Mouse (Mus musculus): ENCODE measurements around the gene Cep85l. TPM values are rescaled to one million over a fixed set of nuclear protein-coding genes. Genes with fewer than 3 reads are reported as not detected.

The Cep85l gene
- polyA plus RNA-seq, 1 experiment from 2014 or later = 9.5 TPM

GRCm38 (mm10) chr10:53337162-53337923 is 42.4 kb downstream of the Cep85l start, which contains the start of gene Pln:
TSS of gene Pln (plus strand) at chr10:53337667.
- H3K4me1 ChIP-seq (replicated peaks) = no peaks in the 10 kb centered on the region
- no peak within 1 kb of the TSS for H3K27ac ChIP-seq
- no peak within 1 kb of the TSS for H3K4me3 ChIP-seq (replicated peaks)
- H3K9me3 ChIP-seq = no peaks in the 10 kb centered on the region
- WGBS = 68% methylated on average over 6 of the region's 6 CpGs
- H3K36me3 ChIP-seq = no peaks in the 10 kb centered on the region
- ATAC-seq (ENCODE audit: insufficient number of reproducible peaks, insufficient read depth, low FRiP score, low TSS enrichment, low read depth) = no peak
- H3K27me3 ChIP-seq = no peaks in the 10 kb centered on the region
- H3K9ac ChIP-seq (replicated peaks) = no peak within 1 kb of the TSS
- no peak within 1 kb of the TSS for H3K4me2 ChIP-seq

GRCm38 (mm10) chr10:53335974-53336373 is 43.8 kb downstream of the Cep85l start:
- no peak overlapping the region for H3K4me3 ChIP-seq (replicated peaks)
- H3K9me3 ChIP-seq = no peaks in the 10 kb centered on the region
- H3K4me1 ChIP-seq (replicated peaks) = no peaks in the 10 kb centered on the region
- no peak overlapping the region for H3K9ac ChIP-seq (replicated peaks)
- H3K4me2 ChIP-seq = no peak overlapping the region
- WGBS = 88% methylated on average over 3 of the region's 3 CpGs
- no peaks in the 10 kb centered on the region for H3K36me3 ChIP-seq
- H3K27me3 ChIP-seq = no peaks in the 10 kb centered on the region
- no peak for ATAC-seq (ENCODE audit: insufficient number of reproducible peaks, insufficient read depth, low FRiP score, low TSS enrichment, low read depth)
- no peak overlapping the region for H3K27ac ChIP-seq

GRCm38 (mm10) chr10:53335266-53335665 is 44.5 kb downstream of the Cep85l start:
- Histone ChIP-seq H3K9me3 (no peaks in the 10 kb centered on the region), H3K4me1 (replicated peaks) (no peaks in the 10 kb centered on the region), H3K4me3 (replicated peaks) (no peak overlapping the region), H3K27ac (no peak overlapping the region), H3K4me2 (no peak overlapping the region), H3K36me3 (no peaks in the 10 kb centered on the region), H3K27me3 (no peaks in the 10 kb centered on the region), H3K9ac (replicated peaks) (no peak overlapping the region)
- WGBS = 94% methylated on average over 2 of the region's 2 CpGs
- ATAC-seq (ENCODE audit: insufficient number of reproducible peaks, insufficient read depth, low FRiP score, low TSS enrichment, low read depth) = no peak

GRCm38 (mm10) chr10:53332752-53333151 is 47.0 kb downstream of the Cep85l start:
- H3K4me1 ChIP-seq (replicated peaks) = no peaks in the 10 kb centered on the region
- no peak overlapping the region for H3K4me2 ChIP-seq
- no peaks in the 10 kb centered on the region for H3K9me3 ChIP-seq
- WGBS = 81% methylated on average over 2 of the region's 2 CpGs
- H3K27me3 ChIP-seq = no peaks in the 10 kb centered on the region
- no peak for ATAC-seq (ENCODE audit: insufficient number of reproducible peaks, insufficient read depth, low FRiP score, low TSS enrichment, low read depth)
- no peak overlapping the region for H3K27ac ChIP-seq
- no peaks in the 10 kb centered on the region for H3K36me3 ChIP-seq
- no peak overlapping the region for H3K9ac ChIP-seq (replicated peaks)
- H3K4me3 ChIP-seq (replicated peaks) = no peak overlapping the region

- Histone ChIP-seq H3K36me3 (no peaks in the 10 kb centered on the region), H3K27me3 (no peaks in the 10 kb centered on the region), H3K4me2 (no peak overlapping the region), H3K9me3 (no peaks in the 10 kb centered on the region), H3K9ac (replicated peaks) (no peak overlapping the region), H3K4me1 (replicated peaks) (peaks cover 7% of the 10 kb centered on the region), H3K27ac (no peak overlapping the region), H3K4me3 (replicated peaks) (no peak overlapping the region)
- ATAC-seq (ENCODE audit: insufficient number of reproducible peaks, insufficient read depth, low FRiP score, low TSS enrichment, low read depth) = no peak
- WGBS = 80% methylated on average over 3 of the region's 3 CpGs
Measured at GRCm38 (mm10) chr10:53329257-53329656, 50.5 kb downstream of the Cep85l start.

GRCm38 (mm10) chr10:53326367-53326766 is 53.4 kb downstream of the Cep85l start:
- Histone ChIP-seq H3K27me3 (no peaks in the 10 kb centered on the region), H3K27ac (no peak overlapping the region), H3K4me2 (no peak overlapping the region), H3K36me3 (no peaks in the 10 kb centered on the region), H3K4me3 (replicated peaks) (no peak overlapping the region), H3K4me1 (replicated peaks) (peaks cover 7% of the 10 kb centered on the region), H3K9ac (replicated peaks) (no peak overlapping the region), H3K9me3 (no peaks in the 10 kb centered on the region)
- ATAC-seq (ENCODE audit: insufficient number of reproducible peaks, insufficient read depth, low FRiP score, low TSS enrichment, low read depth) = 0 out of 2 replicates have a peak, but pooled peaks have one; percentile 73

- Histone ChIP-seq H3K27me3 (no peaks in the 10 kb centered on the region), H3K9ac (replicated peaks) (no peak overlapping the region), H3K4me2 (no peak overlapping the region), H3K4me3 (replicated peaks) (no peak overlapping the region), H3K27ac (no peak overlapping the region), H3K9me3 (no peaks in the 10 kb centered on the region), H3K4me1 (replicated peaks) (peaks cover 7% of the 10 kb centered on the region), H3K36me3 (no peaks in the 10 kb centered on the region)
- no peak for ATAC-seq (ENCODE audit: insufficient number of reproducible peaks, insufficient read depth, low FRiP score, low TSS enrichment, low read depth)
- 64% methylated on average over 1 of the region's 1 CpGs for WGBS
Measured at GRCm38 (mm10) chr10:53324663-53325062, 55.1 kb downstream of the Cep85l start.

GRCm38 (mm10) chr10:53323367-53323766 is 56.4 kb downstream of the Cep85l start:
- peaks cover 3% of the 10 kb centered on the region; the same call in 1 of the 2 replicates for H3K36me3 ChIP-seq
- H3K4me3 ChIP-seq (replicated peaks) = no peak overlapping the region
- no peak overlapping the region for H3K27ac ChIP-seq
- H3K9me3 ChIP-seq = no peaks in the 10 kb centered on the region
- H3K9ac ChIP-seq (replicated peaks) = no peak overlapping the region
- H3K27me3 ChIP-seq = no peaks in the 10 kb centered on the region
- ATAC-seq (ENCODE audit: insufficient number of reproducible peaks, insufficient read depth, low FRiP score, low TSS enrichment, low read depth) = no peak
- no peak overlapping the region for H3K4me2 ChIP-seq
- peaks cover 7% of the 10 kb centered on the region for H3K4me1 ChIP-seq (replicated peaks)

- Histone ChIP-seq H3K36me3 (peaks cover 11% of the 10 kb centered on the region), H3K27me3 (no peaks in the 10 kb centered on the region), H3K27ac (no peak overlapping the region), H3K4me1 (replicated peaks) (no peaks in the 10 kb centered on the region), H3K9ac (replicated peaks) (no peak overlapping the region), H3K4me3 (replicated peaks) (no peak overlapping the region), H3K9me3 (no peaks in the 10 kb centered on the region), H3K4me2 (no peak overlapping the region)
- ATAC-seq (ENCODE audit: insufficient number of reproducible peaks, insufficient read depth, low FRiP score, low TSS enrichment, low read depth) = no peak
- WGBS = 82% methylated on average over 3 of the region's 3 CpGs
Measured at GRCm38 (mm10) chr10:53306674-53307073, 73.1 kb downstream of the Cep85l start.

GRCm38 (mm10) chr10:53305867-53306266 is 73.9 kb downstream of the Cep85l start:
- no peak for ATAC-seq (ENCODE audit: insufficient number of reproducible peaks, insufficient read depth, low FRiP score, low TSS enrichment, low read depth)
- Histone ChIP-seq H3K27ac (no peak overlapping the region), H3K36me3 (peaks cover 13% of the 10 kb centered on the region; the same call in 1 of the 2 replicates), H3K4me1 (replicated peaks) (no peaks in the 10 kb centered on the region), H3K9ac (replicated peaks) (no peak overlapping the region), H3K4me3 (replicated peaks) (no peak overlapping the region), H3K9me3 (no peaks in the 10 kb centered on the region), H3K27me3 (no peaks in the 10 kb centered on the region), H3K4me2 (no peak overlapping the region)
- 52% methylated on average over 3 of the region's 3 CpGs for WGBS

- no peak overlapping the region for H3K4me3 ChIP-seq (replicated peaks)
- H3K27ac ChIP-seq = no peak overlapping the region
- no peaks in the 10 kb centered on the region for H3K27me3 ChIP-seq
- no peaks in the 10 kb centered on the region for H3K4me1 ChIP-seq (replicated peaks)
- H3K36me3 ChIP-seq = peaks cover 34% of the 10 kb centered on the region
- H3K9me3 ChIP-seq = no peaks in the 10 kb centered on the region
- H3K9ac ChIP-seq (replicated peaks) = no peak overlapping the region
- H3K4me2 ChIP-seq = no peak overlapping the region
- ATAC-seq (ENCODE audit: insufficient number of reproducible peaks, insufficient read depth, low FRiP score, low TSS enrichment, low read depth) = no peak
Measured at GRCm38 (mm10) chr10:53285147-53285546, 94.6 kb downstream of the Cep85l start.

- Histone ChIP-seq H3K36me3 (peaks cover under 1% of the 10 kb centered on the region; the same call in 1 of the 2 replicates), H3K4me1 (replicated peaks) (no peaks in the 10 kb centered on the region), H3K27ac (no peak overlapping the region), H3K4me2 (no peak overlapping the region), H3K9me3 (no peaks in the 10 kb centered on the region), H3K27me3 (no peaks in the 10 kb centered on the region), H3K9ac (replicated peaks) (no peak overlapping the region), H3K4me3 (replicated peaks) (no peak overlapping the region)
- ATAC-seq (ENCODE audit: insufficient number of reproducible peaks, insufficient read depth, low FRiP score, low TSS enrichment, low read depth) = no peak
Measured at GRCm38 (mm10) chr10:53272228-53272627, 107.5 kb downstream of the Cep85l start.

Measured in limb, embryonic 12.5 days (tissue).